Mouse (Mus musculus): ENCODE results near the gene Tmem191c. TPM values are rescaled to one million over a fixed set of nuclear protein-coding genes. Genes with fewer than 3 reads are reported as not detected.

Gene Tmem191c
- polyA plus RNA-seq, 1 experiment from 2014 or later: 10.5 TPM

- H3K27ac ChIP-seq (ENCODE audit: low read depth, low read length): no peak overlapping the region
- ATAC-seq (replicated peaks; ENCODE audit: low FRiP score) (no peak), DNase-seq (ENCODE audit: low spot score) (no peak)
- 96% methylated on average over 3 of the region's 3 CpGs for WGBS
- H3K4me1 ChIP-seq (replicated peaks; ENCODE audit: control insufficient read depth, insufficient read depth, low read length): no peaks in the 10 kb centered on the region
- H3K4me3 ChIP-seq (ENCODE audit: low read depth, low read length): no peak overlapping the region
- no peak overlapping the region for H3K9ac ChIP-seq (ENCODE audit: low read length)
- no peaks in the 10 kb centered on the region for H3K9me3 ChIP-seq (ENCODE audit: control insufficient read depth, low read length)
- H3K4me2 ChIP-seq (ENCODE audit: low read depth, low read length, severe bottlenecking): no peak overlapping the region
- H3K36me3 ChIP-seq (ENCODE audit: control insufficient read depth, insufficient read depth, low read length): peaks cover 7% of the 10 kb centered on the region; the same call in 1 of the 2 replicates
- H3K27me3 ChIP-seq (ENCODE audit: control insufficient read depth, insufficient read depth, low read length): no peaks in the 10 kb centered on the region
Measured at GRCm38 (mm10) chr16:17300818-17301217, 24.9 kb downstream of the Tmem191c start.

- no peak overlapping the region for H3K4me3 ChIP-seq (ENCODE audit: low read depth, low read length)
- WGBS: 84% methylated on average over 5 of the region's 5 CpGs
- H3K9me3 ChIP-seq (ENCODE audit: control insufficient read depth, low read length): no peaks in the 10 kb centered on the region
- H3K4me1 ChIP-seq (replicated peaks; ENCODE audit: control insufficient read depth, insufficient read depth, low read length): no peaks in the 10 kb centered on the region
- no peak overlapping the region for H3K4me2 ChIP-seq (ENCODE audit: low read depth, low read length, severe bottlenecking)
- DNase-seq (ENCODE audit: low spot score): no peak
- no peak overlapping the region for H3K9ac ChIP-seq (ENCODE audit: low read length)
- H3K27ac ChIP-seq (ENCODE audit: low read depth, low read length): no peak overlapping the region
- peaks cover 5% of the 10 kb centered on the region; the same call in 1 of the 2 replicates for H3K36me3 ChIP-seq (ENCODE audit: control insufficient read depth, insufficient read depth, low read length)
- ATAC-seq (replicated peaks; ENCODE audit: low FRiP score): no peak
- H3K27me3 ChIP-seq (ENCODE audit: control insufficient read depth, insufficient read depth, low read length): no peaks in the 10 kb centered on the region
Measured at GRCm38 (mm10) chr16:17303521-17304245, 27.8 kb downstream of the Tmem191c start.

GRCm38 (mm10) chr16:17307461-17307860, 31.6 kb downstream of the Tmem191c start:
- Histone ChIP-seq H3K27ac (ENCODE audit: low read depth, low read length) (no peak overlapping the region), H3K4me2 (ENCODE audit: low read depth, low read length, severe bottlenecking) (no peak overlapping the region), H3K9me3 (ENCODE audit: control insufficient read depth, low read length) (no peaks in the 10 kb centered on the region), H3K36me3 (ENCODE audit: control insufficient read depth, insufficient read depth, low read length) (peaks cover 5% of the 10 kb centered on the region; the same call in 1 of the 2 replicates), H3K27me3 (ENCODE audit: control insufficient read depth, insufficient read depth, low read length) (no peaks in the 10 kb centered on the region), H3K4me3 (ENCODE audit: low read depth, low read length) (no peak overlapping the region), H3K9ac (ENCODE audit: low read length) (no peak overlapping the region), H3K4me1 (replicated peaks; ENCODE audit: control insufficient read depth, insufficient read depth, low read length) (no peaks in the 10 kb centered on the region)
- 94% methylated on average over 5 of the region's 5 CpGs for WGBS
- ATAC-seq (replicated peaks; ENCODE audit: low FRiP score): no peak
- no peak for DNase-seq (ENCODE audit: low spot score)

GRCm38 (mm10) chr16:17309036-17309435, 33.2 kb downstream of the Tmem191c start:
- H3K9me3 ChIP-seq (ENCODE audit: control insufficient read depth, low read length): no peaks in the 10 kb centered on the region
- H3K4me2 ChIP-seq (ENCODE audit: low read depth, low read length, severe bottlenecking): no peak overlapping the region
- DNase-seq (ENCODE audit: low spot score) (no peak), ATAC-seq (replicated peaks; ENCODE audit: low FRiP score) (no peak)
- H3K4me3 ChIP-seq (ENCODE audit: low read depth, low read length): no peak overlapping the region
- H3K9ac ChIP-seq (ENCODE audit: low read length): no peak overlapping the region
- 95% methylated on average over 10 of the region's 10 CpGs for WGBS
- no peaks in the 10 kb centered on the region; the same call in 1 of the 2 replicates for H3K36me3 ChIP-seq (ENCODE audit: control insufficient read depth, insufficient read depth, low read length)
- H3K27me3 ChIP-seq (ENCODE audit: control insufficient read depth, insufficient read depth, low read length): no peaks in the 10 kb centered on the region
- H3K4me1 ChIP-seq (replicated peaks; ENCODE audit: control insufficient read depth, insufficient read depth, low read length): no peaks in the 10 kb centered on the region
- no peak overlapping the region for H3K27ac ChIP-seq (ENCODE audit: low read depth, low read length)

- ATAC-seq (replicated peaks; ENCODE audit: low FRiP score) (no peak), DNase-seq (ENCODE audit: low spot score) (no peak)
- WGBS: 93% methylated on average over 5 of the region's 5 CpGs
- H3K4me1 ChIP-seq (replicated peaks; ENCODE audit: control insufficient read depth, insufficient read depth, low read length): no peaks in the 10 kb centered on the region
- no peaks in the 10 kb centered on the region for H3K9me3 ChIP-seq (ENCODE audit: control insufficient read depth, low read length)
- H3K36me3 ChIP-seq (ENCODE audit: control insufficient read depth, insufficient read depth, low read length): no peaks in the 10 kb centered on the region; the same call in 1 of the 2 replicates
- H3K27me3 ChIP-seq (ENCODE audit: control insufficient read depth, insufficient read depth, low read length): no peaks in the 10 kb centered on the region
- H3K4me3 ChIP-seq (ENCODE audit: low read depth, low read length): no peak overlapping the region
- no peak overlapping the region for H3K9ac ChIP-seq (ENCODE audit: low read length)
- H3K27ac ChIP-seq (ENCODE audit: low read depth, low read length): no peak overlapping the region
- no peak overlapping the region for H3K4me2 ChIP-seq (ENCODE audit: low read depth, low read length, severe bottlenecking)
Measured at GRCm38 (mm10) chr16:17312531-17312930, 36.7 kb downstream of the Tmem191c start.

- Histone ChIP-seq H3K4me1 (replicated peaks; ENCODE audit: control insufficient read depth, insufficient read depth, low read length) (no peaks in the 10 kb centered on the region), H3K4me3 (ENCODE audit: low read depth, low read length) (no peak overlapping the region), H3K27me3 (ENCODE audit: control insufficient read depth, insufficient read depth, low read length) (no peaks in the 10 kb centered on the region), H3K27ac (ENCODE audit: low read depth, low read length) (no peak overlapping the region), H3K9ac (ENCODE audit: low read length) (no peak overlapping the region), H3K9me3 (ENCODE audit: control insufficient read depth, low read length) (no peaks in the 10 kb centered on the region), H3K36me3 (ENCODE audit: control insufficient read depth, insufficient read depth, low read length) (no peaks in the 10 kb centered on the region), H3K4me2 (ENCODE audit: low read depth, low read length, severe bottlenecking) (no peak overlapping the region)
- DNase-seq (ENCODE audit: low spot score): no peak
- 93% methylated on average over 7 of the region's 7 CpGs for WGBS
- no peak for ATAC-seq (replicated peaks; ENCODE audit: low FRiP score)
Measured at GRCm38 (mm10) chr16:17316554-17316953, 40.7 kb downstream of the Tmem191c start.

GRCm38 (mm10) chr16:17321481-17321880, 45.6 kb downstream of the Tmem191c start:
- Histone ChIP-seq H3K9ac (ENCODE audit: low read length) (no peak overlapping the region), H3K4me1 (replicated peaks; ENCODE audit: control insufficient read depth, insufficient read depth, low read length) (no peaks in the 10 kb centered on the region), H3K27ac (ENCODE audit: low read depth, low read length) (no peak overlapping the region), H3K4me2 (ENCODE audit: low read depth, low read length, severe bottlenecking) (no peak overlapping the region), H3K36me3 (ENCODE audit: control insufficient read depth, insufficient read depth, low read length) (no peaks in the 10 kb centered on the region), H3K9me3 (ENCODE audit: control insufficient read depth, low read length) (no peaks in the 10 kb centered on the region), H3K4me3 (ENCODE audit: low read depth, low read length) (no peak overlapping the region), H3K27me3 (ENCODE audit: control insufficient read depth, insufficient read depth, low read length) (no peaks in the 10 kb centered on the region)
- DNase-seq (ENCODE audit: low spot score) (no peak), ATAC-seq (replicated peaks; ENCODE audit: low FRiP score) (no peak)
- 95% methylated on average over 5 of the region's 5 CpGs for WGBS

DNA sequence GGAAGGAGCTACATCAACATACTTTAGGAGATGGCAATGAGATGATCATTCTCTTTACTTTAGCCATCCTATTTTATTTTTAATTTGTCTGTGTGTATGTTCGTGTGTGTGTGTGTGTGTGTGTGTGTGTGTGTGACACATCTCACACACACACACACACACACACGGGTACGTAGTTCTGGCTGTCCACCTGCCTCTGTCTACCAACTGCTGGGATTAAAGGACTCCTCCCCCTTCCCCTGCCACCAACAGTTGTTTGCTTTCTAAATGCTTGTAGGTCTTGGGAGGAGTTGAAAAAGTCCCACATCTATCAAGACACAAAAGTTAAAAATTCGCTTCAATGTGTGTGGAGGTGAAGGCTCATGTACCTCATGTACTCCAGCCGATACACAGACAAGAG, 48.9 kb downstream of the Tmem191c start:
- WGBS: 91% methylated on average over 5 of the region's 5 CpGs
- DNase-seq (ENCODE audit: low spot score) (no peak), ATAC-seq (replicated peaks; ENCODE audit: low FRiP score) (no peak)
- Histone ChIP-seq H3K36me3 (ENCODE audit: control insufficient read depth, insufficient read depth, low read length) (no peaks in the 10 kb centered on the region), H3K9me3 (ENCODE audit: control insufficient read depth, low read length) (no peaks in the 10 kb centered on the region), H3K4me1 (replicated peaks; ENCODE audit: control insufficient read depth, insufficient read depth, low read length) (no peaks in the 10 kb centered on the region), H3K27me3 (ENCODE audit: control insufficient read depth, insufficient read depth, low read length) (no peaks in the 10 kb centered on the region), H3K4me2 (ENCODE audit: low read depth, low read length, severe bottlenecking) (no peak overlapping the region), H3K27ac (ENCODE audit: low read depth, low read length) (no peak overlapping the region), H3K9ac (ENCODE audit: low read length) (no peak overlapping the region), H3K4me3 (ENCODE audit: low read depth, low read length) (no peak overlapping the region)

DNA sequence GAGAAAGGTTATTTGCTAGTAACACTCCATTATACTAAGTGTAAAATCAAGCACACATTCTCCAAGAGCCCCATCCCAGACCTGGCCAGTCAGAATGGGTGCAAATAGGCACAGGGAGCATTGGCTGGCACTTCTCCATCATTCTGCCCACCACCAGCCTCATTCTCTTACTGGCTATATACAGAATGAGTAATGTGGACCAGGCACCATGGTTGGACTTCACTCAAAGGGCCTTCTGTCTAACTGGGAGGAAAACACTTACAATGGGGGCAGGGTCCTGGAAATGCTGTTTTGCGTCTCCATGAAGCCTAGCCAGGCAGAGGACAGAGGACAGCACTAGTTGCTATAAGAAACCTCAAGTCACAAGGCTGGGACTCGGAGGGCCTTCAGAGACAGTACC, 50.2 kb downstream of the Tmem191c start:
- Histone ChIP-seq H3K4me3 (ENCODE audit: low read depth, low read length) (no peak overlapping the region), H3K36me3 (ENCODE audit: control insufficient read depth, insufficient read depth, low read length) (no peaks in the 10 kb centered on the region), H3K9ac (ENCODE audit: low read length) (no peak overlapping the region), H3K9me3 (ENCODE audit: control insufficient read depth, low read length) (no peaks in the 10 kb centered on the region), H3K27me3 (ENCODE audit: control insufficient read depth, insufficient read depth, low read length) (no peaks in the 10 kb centered on the region), H3K4me1 (replicated peaks; ENCODE audit: control insufficient read depth, insufficient read depth, low read length) (no peaks in the 10 kb centered on the region), H3K27ac (ENCODE audit: low read depth, low read length) (no peak overlapping the region), H3K4me2 (ENCODE audit: low read depth, low read length, severe bottlenecking) (no peak overlapping the region)
- no peak for ATAC-seq (replicated peaks; ENCODE audit: low FRiP score)
- 84% methylated on average over 2 of the region's 2 CpGs for WGBS
- no peak for DNase-seq (ENCODE audit: low spot score)

Measured in forebrain, embryonic 11.5 days (tissue).